Mouse (Mus musculus): ENCODE measurements around the gene Psme2b.
"Not testable (repeated sequence)": the region's sequence is repeated elsewhere in the genome, so short reads cannot be mapped to it uniquely, and the experiment has no call there.

Gene Psme2b

DNA sequence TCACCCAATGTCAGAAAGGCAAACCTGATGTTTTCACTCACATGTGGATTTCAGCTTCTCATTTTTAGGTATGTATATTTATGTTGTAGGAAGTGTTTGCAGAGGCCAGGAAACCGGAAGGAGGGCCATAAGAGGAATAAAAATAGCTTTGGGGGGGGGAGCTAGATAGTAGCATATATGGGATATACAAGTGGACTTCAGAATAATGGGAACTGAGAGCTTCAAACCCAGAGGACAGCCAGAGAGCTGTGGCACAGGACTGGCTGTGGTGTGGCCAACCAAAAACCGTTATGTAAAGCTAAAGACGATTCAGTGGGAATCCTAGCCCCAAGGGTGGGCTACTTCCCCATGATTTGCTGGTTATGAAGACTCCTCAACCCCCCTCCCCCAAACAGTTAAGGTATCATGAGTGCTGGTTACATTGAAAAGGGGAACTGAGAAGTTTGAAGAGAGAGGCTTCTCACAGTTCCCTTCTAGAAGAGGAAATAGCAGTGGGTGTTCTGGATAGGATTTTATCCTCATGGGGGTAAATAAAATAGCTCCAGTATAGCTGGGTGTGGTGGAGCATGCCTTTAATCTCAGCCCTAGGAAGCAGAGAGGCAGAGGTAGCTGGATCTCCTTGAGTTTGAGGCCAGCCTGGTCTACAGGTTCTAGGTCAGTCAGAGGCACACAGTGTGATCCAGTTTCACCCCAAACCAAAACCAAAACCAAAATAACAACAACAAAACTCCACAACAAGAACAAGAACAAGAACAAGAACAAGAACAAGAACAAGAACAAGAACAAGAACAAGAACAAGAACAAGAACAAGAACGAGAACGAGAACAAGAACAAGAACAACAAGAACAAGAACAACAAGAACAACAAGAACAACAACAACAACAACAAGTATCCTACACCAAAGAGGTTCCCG lies 45.1 kb downstream of the Psme2b start:
- not testable (repeated sequence) for DNase-seq

DNA sequence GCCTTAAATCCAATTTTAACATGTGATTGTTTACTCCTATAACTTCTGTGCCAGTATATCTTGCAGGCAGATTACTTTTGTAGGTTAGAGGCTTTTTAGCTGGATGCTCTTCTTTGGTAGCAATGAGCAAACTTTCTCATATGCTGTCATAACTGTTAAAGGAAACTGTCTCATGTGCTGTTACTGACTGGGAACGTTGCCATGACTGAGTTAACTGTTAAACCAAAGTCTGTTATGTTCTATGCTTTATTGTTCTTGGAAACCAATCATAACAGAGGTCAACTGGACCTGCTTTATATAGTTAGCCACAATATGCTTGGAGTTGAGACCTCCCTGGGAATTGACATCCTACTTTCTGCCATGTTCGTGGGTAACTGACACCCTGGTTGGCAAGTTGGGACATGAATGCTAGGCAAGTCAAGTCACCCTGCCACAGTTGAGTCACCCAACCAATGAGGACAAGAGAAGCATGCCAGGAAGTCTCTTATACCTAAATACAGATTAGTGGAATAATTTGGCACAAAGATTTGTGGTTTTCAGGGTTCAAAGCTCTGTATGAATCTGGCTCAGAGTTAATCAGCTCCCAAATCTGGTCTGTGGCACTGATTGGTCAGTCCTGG lies 47.1 kb downstream of the Psme2b start:
- no peak for DNase-seq
